Mouse (Mus musculus): ENCODE data around the gene Rtn2.

Rtn2 gene

GRCm38 (mm10) chr7:19282385-19282784 lies at the start of gene Rtn2:
TSS of gene Rtn2 (plus strand) at chr7:19282624.
- DNase-seq (ENCODE audit: extremely low spot score, low read depth, low spot score) = no peak

GRCm38 (mm10) chr7:19234652-19235051 lies 47.8 kb upstream of the Rtn2 start:
- DNase-seq (ENCODE audit: extremely low spot score, low read depth, low spot score) = no peak

- DNase-seq (ENCODE audit: extremely low spot score, low read depth, low spot score) = no peak
Measured at GRCm38 (mm10) chr7:19235092-19235671, 47.2 kb upstream of the Rtn2 start.

- DNase-seq (ENCODE audit: extremely low spot score, low read depth, low spot score) = no peak
Measured at GRCm38 (mm10) chr7:19236411-19236810, 46.0 kb upstream of the Rtn2 start.

- DNase-seq (ENCODE audit: extremely low spot score, low read depth, low spot score) = no peak
Measured at GRCm38 (mm10) chr7:19238344-19238743, 44.1 kb upstream of the Rtn2 start.

GRCm38 (mm10) chr7:19239423-19239822 lies 43.0 kb upstream of the Rtn2 start:
- DNase-seq (ENCODE audit: extremely low spot score, low read depth, low spot score) = peak; percentile 78

- no peak for DNase-seq (ENCODE audit: extremely low spot score, low read depth, low spot score)
Measured at GRCm38 (mm10) chr7:19239986-19240385, 42.4 kb upstream of the Rtn2 start.

GRCm38 (mm10) chr7:19240905-19241463 lies 41.4 kb upstream of the Rtn2 start:
- no peak for DNase-seq (ENCODE audit: extremely low spot score, low read depth, low spot score)

- no peak for DNase-seq (ENCODE audit: extremely low spot score, low read depth, low spot score)
Measured at GRCm38 (mm10) chr7:19242005-19242404, 40.4 kb upstream of the Rtn2 start.

- no peak for DNase-seq (ENCODE audit: extremely low spot score, low read depth, low spot score)
Measured at GRCm38 (mm10) chr7:19243858-19244257, 38.6 kb upstream of the Rtn2 start.

- DNase-seq (ENCODE audit: extremely low spot score, low read depth, low spot score) = no peak
Measured at GRCm38 (mm10) chr7:19245083-19245482, 37.3 kb upstream of the Rtn2 start.

GRCm38 (mm10) chr7:19246855-19247254 lies 35.6 kb upstream of the Rtn2 start:
- DNase-seq (ENCODE audit: extremely low spot score, low read depth, low spot score) = no peak

GRCm38 (mm10) chr7:19247511-19247910 lies 34.9 kb upstream of the Rtn2 start:
- no peak for DNase-seq (ENCODE audit: extremely low spot score, low read depth, low spot score)

- DNase-seq (ENCODE audit: extremely low spot score, low read depth, low spot score) = no peak
Measured at GRCm38 (mm10) chr7:19252078-19252477, 30.3 kb upstream of the Rtn2 start.

GRCm38 (mm10) chr7:19253437-19253836 lies 29.0 kb upstream of the Rtn2 start:
- no peak for DNase-seq (ENCODE audit: extremely low spot score, low read depth, low spot score)

GRCm38 (mm10) chr7:19255395-19255794 lies 27.0 kb upstream of the Rtn2 start:
- no peak for DNase-seq (ENCODE audit: extremely low spot score, low read depth, low spot score)

GRCm38 (mm10) chr7:19256567-19256966 lies 25.9 kb upstream of the Rtn2 start:
- no peak for DNase-seq (ENCODE audit: extremely low spot score, low read depth, low spot score)

- DNase-seq (ENCODE audit: extremely low spot score, low read depth, low spot score) = no peak
Measured at GRCm38 (mm10) chr7:19257390-19258022, 24.9 kb upstream of the Rtn2 start.

GRCm38 (mm10) chr7:19258336-19258735 lies 24.1 kb upstream of the Rtn2 start:
- DNase-seq (ENCODE audit: extremely low spot score, low read depth, low spot score) = no peak

GRCm38 (mm10) chr7:19265147-19265546 lies 17.3 kb upstream of the Rtn2 start:
- no peak for DNase-seq (ENCODE audit: extremely low spot score, low read depth, low spot score)

- DNase-seq (ENCODE audit: extremely low spot score, low read depth, low spot score) = no peak
Measured at GRCm38 (mm10) chr7:19265928-19266822, 16.2 kb upstream of the Rtn2 start.

- DNase-seq (ENCODE audit: extremely low spot score, low read depth, low spot score) = no peak
Measured at GRCm38 (mm10) chr7:19267051-19267450, 15.4 kb upstream of the Rtn2 start.

Data from hindlimb bud, embryonic 11.5 days (tissue).